Mouse (Mus musculus) activated CD4-positive, CD25-positive, alpha-beta regulatory T cell, adult 9 weeks (primary cell): Measurements from ENCODE around the gene 1700042G07Rik. TPM values are rescaled to one million over a fixed set of nuclear protein-coding genes. Genes with fewer than 3 reads are reported as not detected.

Experiments used
- polyA plus RNA-seq: library from polyadenylated mRNA; unstranded; fragments of 100-300 nt; shearing (Covaris generic); gene quantifications from one replicate; pipeline ENCODE4 v1.2.1, GENCODE M21; 2017

Gene 1700042G07Rik
- polyA plus RNA-seq: not detected

GRCm38 (mm10) chr4:116173072-116173471, at the start of gene 1700042G07Rik, which contains the start of gene Gm49337:
Gene 1700042G07Rik, plus strand, starts transcription at chr4:116173372.
Gene Gm49337, plus strand, starts transcription at chr4:116173384.

GRCm38 (mm10) chr4:116123602-116124519, 49.3 kb upstream of the 1700042G07Rik start, which contains the start of the genes Rad54l and Pomgnt1:
Gene Rad54l, minus strand, starts transcription at chr4:116123690.
Gene Pomgnt1, plus strand, starts transcription at chr4:116123840.

GRCm38 (mm10) chr4:116151238-116151637, 21.9 kb upstream of the 1700042G07Rik start, which contains the start of gene Lurap1:
Gene Lurap1, minus strand, starts transcription at chr4:116151338.

GRCm38 (mm10) chr4:116167404-116167803, 5.8 kb upstream of the 1700042G07Rik start, which contains the start of gene Tspan1:
Gene Tspan1, minus strand, starts transcription at chr4:116167601.

GRCm38 (mm10) chr4:116221140-116221851, 48.1 kb downstream of the 1700042G07Rik start, which contains the start of gene Pik3r3:
Gene Pik3r3, plus strand, starts transcription at chr4:116221618.

Other genes starting within 250 kb of the 1700042G07Rik start
- gene Dmbx1, start 233.4 kb upstream of the 1700042G07Rik start, polyA plus RNA-seq: not detected
- gene Faah, start 155.4 kb upstream of the 1700042G07Rik start, polyA plus RNA-seq: 129 TPM
- gene Nsun4, start 119.5 kb upstream of the 1700042G07Rik start, polyA plus RNA-seq: 33.5 TPM
- gene Uqcrh, start 98.3 kb upstream of the 1700042G07Rik start, polyA plus RNA-seq: 526 TPM
- gene Lrrc41, start 98.1 kb upstream of the 1700042G07Rik start, polyA plus RNA-seq: 45.9 TPM
- gene Rad54l, start 49.7 kb upstream of the 1700042G07Rik start, polyA plus RNA-seq: 6.5 TPM
- 8.0 TPM for gene Pomgnt1, start 49.5 kb upstream of the 1700042G07Rik start, polyA plus RNA-seq
- gene Lurap1, start 22.0 kb upstream of the 1700042G07Rik start, polyA plus RNA-seq: 0.83 TPM
- gene Tspan1, start 5.8 kb upstream of the 1700042G07Rik start, polyA plus RNA-seq: not detected
- not detected for gene Gm49337, start within 50 bp of the 1700042G07Rik start, polyA plus RNA-seq
- gene Pik3r3, start 48.2 kb downstream of the 1700042G07Rik start, polyA plus RNA-seq: 6.1 TPM